Mouse (Mus musculus) gastrocnemius, postnatal 10 days (tissue): ENCODE data around the gene Nmt2. TPM values are rescaled to one million over a fixed set of nuclear protein-coding genes. Genes with fewer than 3 reads are reported as not detected.

Experiments
- DNase-seq: peaks from one replicate; pipeline ENCODE4 v3.0.0; 2021; ENCODE audit warnings: mixed read lengths
- long read RNA-seq, 2 experiments: library from polyadenylated mRNA; stranded (forward); transcript quantifications; one replicate each; pipeline ENCODE4 v2.0.0; 2021
- total RNA-seq, 2 experiments: library from RNA; stranded (reverse); gene quantifications; 2 replicates each; pipeline ENCODE4 v1.2.3; 2021

Gene Nmt2
- 10 to 100 TPM in 1 of 2 experiments, 1 to 10 TPM in 1; 9.9 to 14.3 TPM for total RNA-seq
- long read RNA-seq, experiment 1, full-length matches to known transcripts, result 4 of 6 reads
- long read RNA-seq, experiment 1, partial matches to known transcripts, result 1 of 6 reads
- long read RNA-seq, experiment 1, other reads (novel, unspliced or antisense), result 1 of 6 reads
- long read RNA-seq, experiment 2, full-length matches to known transcripts, result 2 of 3 reads
- long read RNA-seq, experiment 2, partial matches to known transcripts, result 1 of 3 reads
- long read RNA-seq, experiment 2, other reads (novel, unspliced or antisense), result 0 of 3 reads

DNA sequence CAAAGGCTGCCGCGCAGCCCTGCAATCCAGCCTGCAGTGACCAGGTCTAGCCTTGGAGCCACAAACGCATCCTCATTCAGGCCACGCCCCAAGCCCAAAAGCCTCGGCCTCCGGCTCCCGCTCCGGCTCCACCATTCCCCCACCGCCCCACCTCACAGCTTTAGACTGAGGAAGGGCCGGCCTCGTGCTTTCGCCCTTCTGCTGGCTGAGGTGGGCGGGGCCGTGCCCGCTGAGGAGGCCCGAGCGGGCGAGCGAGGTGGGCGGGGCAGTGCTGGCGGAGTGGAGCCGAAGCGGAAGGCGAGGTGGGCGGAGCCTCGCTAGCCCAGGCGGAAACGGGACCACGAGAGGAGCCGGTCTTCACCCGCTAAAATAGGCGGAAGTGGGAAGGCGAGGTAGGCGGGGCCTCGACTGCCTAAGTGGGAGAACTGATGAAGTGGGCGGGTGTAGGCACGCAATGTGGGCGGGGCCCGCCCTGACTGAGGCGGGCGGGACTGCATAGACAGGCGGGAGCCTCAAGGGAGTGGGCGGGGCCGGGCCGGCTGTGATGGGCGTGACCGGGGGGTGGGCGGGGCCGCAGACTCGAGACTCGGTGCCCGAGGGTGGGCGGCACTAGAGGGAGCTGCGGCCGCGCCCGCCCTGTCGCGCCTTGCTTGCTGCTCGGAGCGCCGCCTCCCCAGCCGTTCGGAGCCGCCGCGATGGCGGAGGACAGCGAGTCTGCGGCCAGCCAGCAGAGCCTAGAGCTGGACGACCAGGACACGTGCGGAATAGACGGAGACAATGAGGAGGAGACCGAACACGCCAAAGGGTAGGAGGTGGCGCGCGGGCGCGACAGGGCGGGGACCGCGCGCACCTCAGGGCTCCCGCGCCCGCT, at the start of gene Nmt2:
TSS of gene Nmt2 (plus strand) at position 611 of the 871 bp plus-strand sequence.
- DNase-seq, result peak; percentile 99

GRCm38 (mm10) chr2:3239255-3239654, 44.8 kb upstream of the Nmt2 start:
- no peak for DNase-seq

GRCm38 (mm10) chr2:3244251-3244650, 39.8 kb upstream of the Nmt2 start:
- no peak for DNase-seq

DNA sequence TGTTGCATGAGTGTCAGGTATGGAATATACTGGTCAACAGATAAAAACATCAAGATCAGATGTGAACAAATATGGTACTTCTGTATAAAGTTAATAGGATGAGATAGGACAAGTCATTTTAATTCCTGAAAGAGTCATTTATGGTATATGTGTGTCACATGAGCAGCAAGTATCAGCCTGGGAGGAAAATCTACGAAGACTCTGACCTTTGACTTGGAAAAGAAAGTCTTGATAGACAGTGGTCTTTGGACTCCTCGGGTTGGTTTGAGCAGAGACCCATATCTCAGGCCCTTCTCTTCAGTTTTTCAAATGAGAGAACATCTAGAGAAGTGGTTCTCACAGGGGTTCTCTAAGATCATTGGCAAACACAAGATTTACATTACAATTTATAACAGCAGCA, 32.7 kb upstream of the Nmt2 start:
- no peak for DNase-seq

- DNase-seq, result no peak
These were observed 17.5 kb upstream of the Nmt2 start for GRCm38 (mm10) chr2:3266466-3266865.

GRCm38 (mm10) chr2:3267879-3268278, 16.1 kb upstream of the Nmt2 start:
- no peak for DNase-seq

- DNase-seq, result no peak
These were observed 10.7 kb upstream of the Nmt2 start for GRCm38 (mm10) chr2:3273349-3273748.

DNA sequence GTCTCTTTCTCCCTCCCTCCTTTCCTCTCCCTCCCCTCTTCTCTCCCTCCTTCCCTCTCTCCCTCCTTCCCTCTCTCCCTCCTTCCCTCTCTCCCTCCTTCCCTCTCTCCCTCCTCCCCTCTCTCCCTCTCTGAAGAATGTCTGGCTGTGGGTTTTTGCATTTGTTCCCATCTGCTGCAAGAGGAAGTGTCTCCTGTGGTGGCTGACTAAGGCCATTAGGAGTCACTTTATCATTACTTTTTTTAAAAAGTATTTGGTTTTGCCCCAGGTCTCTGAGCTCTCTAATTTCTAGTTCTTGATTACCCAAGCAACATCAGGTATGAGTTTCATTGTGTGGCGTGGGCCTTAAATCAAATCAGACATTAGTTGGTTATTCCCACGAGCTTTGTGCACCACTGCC, 7.9 kb upstream of the Nmt2 start:
- no peak for DNase-seq

DNA sequence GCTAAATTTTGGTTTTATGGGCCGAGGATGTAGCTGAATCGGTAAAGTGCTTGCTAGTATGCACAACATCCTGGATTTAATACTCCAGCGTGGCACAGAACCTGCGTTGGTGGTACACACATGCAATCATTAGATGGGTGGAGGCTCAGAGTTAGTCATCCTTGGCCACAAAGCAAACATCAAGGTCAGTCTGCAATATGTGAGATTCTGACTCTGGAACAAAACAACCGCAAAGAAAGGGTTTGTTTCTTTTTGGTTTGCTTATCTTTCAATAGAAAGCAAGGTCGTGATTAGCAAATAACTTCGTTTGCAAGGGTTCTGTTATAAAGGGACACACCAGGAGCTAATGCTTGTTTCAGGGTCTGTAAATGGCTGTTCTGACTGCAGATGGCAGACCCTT, 6.5 kb upstream of the Nmt2 start:
- DNase-seq, result no peak

DNA sequence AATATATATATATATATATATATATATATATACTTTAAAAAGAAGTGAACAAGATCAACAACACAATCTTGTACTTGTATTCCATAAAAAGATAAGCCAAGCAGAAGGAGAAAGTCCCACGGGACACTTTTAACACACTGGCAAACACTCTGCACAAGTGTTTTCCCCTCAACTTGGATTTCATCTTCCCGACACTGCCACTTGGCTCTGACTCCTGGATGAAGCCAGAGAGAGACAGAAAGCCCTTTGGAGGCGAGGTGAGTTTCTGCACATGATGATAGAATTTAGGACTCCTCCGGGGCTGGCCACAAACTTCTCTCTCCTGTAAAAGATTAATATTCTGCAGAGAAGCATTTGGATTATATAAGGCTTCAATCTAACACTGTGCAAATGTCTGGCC, 2.7 kb upstream of the Nmt2 start:
- no peak for DNase-seq

GRCm38 (mm10) chr2:3282866-3283601, 978 bp upstream of the Nmt2 start:
- DNase-seq, result no peak

- DNase-seq, result peak; percentile 48
These were observed 615 bp downstream of the Nmt2 start for GRCm38 (mm10) chr2:3284473-3285180.

DNA sequence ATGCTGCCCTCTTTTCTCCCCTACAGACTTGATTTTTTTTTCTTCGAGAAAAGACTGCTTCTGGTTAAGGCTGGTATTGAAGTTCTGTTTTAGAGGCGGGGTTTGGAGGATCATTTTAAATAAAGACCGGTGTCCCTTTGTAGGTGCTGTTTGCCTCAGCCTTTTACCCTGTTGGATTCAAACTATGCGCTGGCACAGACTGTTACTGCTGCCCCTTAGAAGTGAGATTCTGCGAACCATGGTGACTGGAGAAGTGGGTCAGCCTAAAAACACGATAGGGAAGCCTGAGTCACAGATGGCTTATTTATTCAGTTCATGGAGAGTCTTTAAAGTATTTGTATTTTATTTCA, 1.1 kb downstream of the Nmt2 start:
- DNase-seq, result no peak

GRCm38 (mm10) chr2:3285709-3286108, 1.7 kb downstream of the Nmt2 start:
- no peak for DNase-seq

- DNase-seq, result no peak
These were observed 2.2 kb downstream of the Nmt2 start for GRCm38 (mm10) chr2:3286243-3286642.

GRCm38 (mm10) chr2:3289581-3289980, 5.6 kb downstream of the Nmt2 start:
- DNase-seq, result no peak

DNA sequence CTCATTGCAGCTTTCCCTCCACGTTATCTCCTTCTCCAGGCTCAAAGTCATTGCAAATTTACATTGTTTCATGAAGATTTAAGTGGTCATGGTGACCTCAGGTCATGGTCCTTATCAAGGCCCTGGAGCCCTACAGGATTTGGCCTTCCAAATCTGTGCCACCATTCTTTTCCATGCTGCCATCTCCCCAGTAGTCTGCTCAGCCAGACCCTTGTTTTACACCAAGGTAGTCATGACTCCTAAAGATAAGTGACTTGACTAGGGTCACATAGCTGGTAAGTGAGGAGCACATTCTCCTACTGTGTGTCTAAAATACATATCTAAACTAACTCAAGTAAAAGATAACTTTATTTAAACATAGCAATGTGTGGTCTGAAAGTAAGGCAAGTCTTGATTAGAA, 8.2 kb downstream of the Nmt2 start:
- DNase-seq, result no peak

DNA sequence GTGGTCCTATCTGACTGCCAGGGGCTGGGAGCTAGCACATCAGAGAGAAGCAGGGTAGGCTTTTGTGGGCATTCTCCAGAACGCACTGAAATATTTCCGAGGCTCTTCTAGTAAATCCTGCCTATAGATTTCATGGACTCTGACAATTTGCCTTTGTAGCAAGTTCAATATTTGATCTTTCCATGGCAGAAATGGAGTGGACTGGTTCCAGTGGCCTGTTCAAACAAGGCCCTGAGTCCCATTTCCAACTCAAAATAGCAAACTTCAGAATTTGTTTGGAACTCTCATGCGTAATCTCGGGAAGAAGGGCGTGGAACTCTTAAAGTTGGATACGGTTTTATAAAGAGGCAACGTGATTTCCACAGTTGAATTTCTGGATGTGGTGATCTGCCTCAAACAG, 11.8 kb downstream of the Nmt2 start:
- DNase-seq, result no peak

DNA sequence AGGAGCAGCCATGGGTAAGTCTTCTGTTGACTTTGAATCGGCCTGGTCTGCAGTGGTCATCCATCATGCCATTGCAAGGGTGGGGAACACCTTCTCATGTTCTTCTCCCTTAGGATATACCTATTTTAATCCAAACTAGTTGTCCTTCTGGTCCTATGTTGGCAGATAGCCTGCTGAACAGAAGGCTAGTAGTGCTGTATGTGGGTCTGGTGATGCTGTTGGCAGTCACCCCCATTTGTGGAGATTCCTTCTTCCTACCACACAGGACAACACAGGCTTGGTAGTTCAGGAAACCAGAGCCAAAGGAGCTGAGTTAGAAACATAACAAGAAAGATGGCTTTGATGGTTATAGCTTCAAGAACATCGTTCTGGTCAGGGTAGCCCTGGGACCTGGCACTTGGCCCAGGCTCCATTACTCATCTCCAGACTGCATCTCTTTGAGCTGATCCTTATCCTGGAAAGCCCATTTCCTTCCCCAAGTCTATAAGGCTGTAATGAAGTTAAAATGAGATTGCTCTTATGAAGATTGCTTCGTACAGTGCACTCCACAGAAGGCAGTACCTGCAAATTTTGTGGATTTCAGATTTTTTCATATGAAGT, 21.5 kb downstream of the Nmt2 start:
- peak; percentile 37 for DNase-seq

DNA sequence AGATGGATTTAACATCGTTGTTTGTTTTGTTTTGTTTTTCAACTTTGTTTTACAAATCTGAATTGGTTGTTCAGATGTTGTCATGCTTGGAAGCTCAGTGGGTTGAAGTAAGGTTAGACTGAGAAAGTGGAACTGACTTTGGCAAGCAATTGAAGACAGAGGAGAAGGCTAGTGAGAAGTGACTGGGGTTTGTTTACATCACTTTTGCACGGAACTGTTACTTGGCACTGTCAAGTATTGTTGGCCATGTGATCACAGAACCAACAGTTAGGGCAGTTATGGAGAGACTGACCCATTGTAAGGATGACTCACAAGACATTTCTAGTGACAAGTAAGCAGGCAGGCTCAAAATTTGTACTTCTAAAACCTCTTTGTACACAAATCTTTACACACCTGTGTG, 39.1 kb downstream of the Nmt2 start:
- no peak for DNase-seq

GRCm38 (mm10) chr2:3324381-3325130, 40.5 kb downstream of the Nmt2 start:
- no peak for DNase-seq
